Mouse (Mus musculus) kidney, adult 2 months (tissue): ENCODE results near the gene Spns2.

Source experiments
- CTCF ChIP-seq: fragments of 200-500 bp; conservative IDR thresholded peaks from 2 replicates; pipeline ENCODE4 v1.5.1; 2011; ENCODE audit warnings: low read depth, mild to moderate bottlenecking, control low read depth, low read length, moderate library complexity, mixed read lengths; ENCODE audit not compliant: insufficient read depth, insufficient read length
- POLR2A ChIP-seq: fragments of 200-500 bp; IDR thresholded peaks from one replicate; pipeline ENCODE4 v1.6.1; 2011; ENCODE audit warnings: low read depth, low read length, control low read depth

GRCm38 (mm10) chr11:72500139-72500538, 10.4 kb upstream of the Spns2 start:
- TF ChIP-seq CTCF (no peak), POLR2A (no peak)
